Mouse (Mus musculus) liver, embryonic 14.5 days (tissue): ENCODE results near the gene Mpdu1. TPM values are rescaled to one million over a fixed set of nuclear protein-coding genes. Genes with fewer than 3 reads are reported as not detected.
A peak's percentile ranks its signal among the peaks of the same experiment; 100 is the strongest.

ENCODE experiments used
- ATAC-seq: fragments of 200-750 bp; cut with Nextera tagmentation; 2 replicates; pipeline ENCODE4 v1.8.0; 2017; ENCODE audit warnings: moderate number of reproducible peaks, mild to moderate bottlenecking, moderate library complexity; ENCODE audit not compliant: insufficient read depth
- DNase-seq, 3 experiments: peaks; one replicate each; pipeline ENCODE4 v3.0.0-alpha.2; 2012 to 2013; ENCODE audit warnings: low read depth in 3 of 3, low spot score in 3 of 3
- H3K27ac ChIP-seq: fragments of 300-500 bp; sonication (generic); 2 replicates; pipeline ENCODE4 v1.5.1; 2014; ENCODE audit warnings: moderate library complexity, mild to moderate bottlenecking, control low read depth, inconsistent platforms
- H3K27me3 ChIP-seq: fragments of 300-500 bp; sonication (generic); 2 replicates; pipeline ENCODE4 v1.6.1; 2014; ENCODE audit warnings: mild to moderate bottlenecking, low read length, moderate library complexity; ENCODE audit not compliant: control insufficient read depth, insufficient read depth
- H3K36me3 ChIP-seq: fragments of 300-500 bp; sonication (generic); replicated peaks from 2 replicates; pipeline ENCODE4 v1.6.1; 2014; ENCODE audit warnings: low read depth; ENCODE audit not compliant: control insufficient read depth, insufficient read depth
- H3K4me1 ChIP-seq, 2 experiments: fragments of 200-500 bp in 1 of 2; fragments of 300-500 bp in 1 of 2; sonication (generic) in 1 of 2; replicated peaks; 2 replicates each; pipeline ENCODE4 v1.6.1; 2012 to 2014; ENCODE audit warnings: antibody characterized with exemption in 1 of 2, inconsistent platforms in 1 of 2, low read length in 1 of 2; ENCODE audit not compliant: control insufficient read depth in 2 of 2, insufficient read depth in 2 of 2
- H3K4me2 ChIP-seq: fragments of 300-500 bp; sonication (generic); 2 replicates; pipeline ENCODE4 v1.6.1; 2014; ENCODE audit warnings: low read depth, mild to moderate bottlenecking, control low read depth, moderate library complexity
- H3K4me3 ChIP-seq, 2 experiments: fragments of 200-500 bp in 1 of 2; fragments of 300-500 bp in 1 of 2; sonication (generic) in 1 of 2; 2 replicates each; pipeline ENCODE4 v1.5.1; 2012 to 2014; ENCODE audit warnings: low read depth in 2 of 2, low read length in 2 of 2, mild to moderate bottlenecking in 2 of 2, control low read depth in 1 of 2, inconsistent platforms in 1 of 2, moderate library complexity in 1 of 2; ENCODE audit not compliant: insufficient read depth in 1 of 2
- H3K9ac ChIP-seq: fragments of 300-500 bp; sonication (generic); replicated peaks from 2 replicates; pipeline ENCODE4 v1.6.1; 2014; ENCODE audit warnings: mild to moderate bottlenecking, control low read depth, moderate library complexity
- H3K9me3 ChIP-seq: fragments of 300-500 bp; sonication (generic); 2 replicates; pipeline ENCODE4 v1.6.1; 2016; ENCODE audit warnings: low read length, mixed read lengths; ENCODE audit not compliant: control insufficient read depth
- CTCF ChIP-seq: IDR thresholded peaks from 2 replicates; pipeline ENCODE4 v1.5.1; 2016; ENCODE audit warnings: antibody characterized with exemption, low read depth, control low read depth
- EP300 ChIP-seq: IDR thresholded peaks from 2 replicates; pipeline ENCODE4 v1.6.1; 2016; ENCODE audit warnings: antibody characterized with exemption, low read depth
- WGBS: fragments of 180-500 bp; shearing (Covaris S2); extraction: QIAGEN DNeasy Blood & Tissue Kit; methylation state at CpG from one replicate; pipeline ENCODE4 v1.1.7; 2014; ENCODE audit not compliant: insufficient replicate concordance; 5-methylcytosine and 5-hydroxymethylcytosine counted together
- polyA plus RNA-seq, 2 experiments: library from polyadenylated mRNA; depleted of rRNA in 1 of 2; stranded (reverse) in 1 of 2; unstranded in 1 of 2; fragments of >200 nt; fragmentation: Nextera tagmentation in 1 of 2; extraction: Ambion mirVana in 1 of 2; gene quantifications; 2 replicates each; pipeline versions ENCODE4 v1.2.1 to v1.2.3; 2012 to 2014

Gene Mpdu1
- polyA plus RNA-seq, 2 experiments = 16.0 to 40.4 TPM

GRCm38 (mm10) chr11:69684936-69685335, 22.5 kb upstream of the Mpdu1 start:
- Histone ChIP-seq H3K36me3 (no peaks in the 10 kb centered on the region; the same call in 1 of the 2 replicates), H3K4me1 (peaks cover 8 to 21% of the 10 kb centered on the region in 2 experiments; a peak in 3 of 4 replicates), H3K9me3 (no peaks in the 10 kb centered on the region), H3K9ac (no peak overlapping the region), H3K4me3 (no peak overlapping the region), H3K4me2 (no peak overlapping the region), H3K27me3 (no peaks in the 10 kb centered on the region), H3K27ac (no peak overlapping the region)
- no peak for TF ChIP-seq EP300
- TF ChIP-seq CTCF = no peak
- ATAC-seq = no peak
- no peak for DNase-seq
- WGBS = 79% methylated on average over 6 of the region's 6 CpGs

- Histone ChIP-seq H3K4me3 (no peak overlapping the region), H3K27ac (no peak overlapping the region), H3K4me1 (peaks cover 8 to 21% of the 10 kb centered on the region in 2 experiments; a peak in 3 of 4 replicates), H3K27me3 (no peaks in the 10 kb centered on the region), H3K36me3 (no peaks in the 10 kb centered on the region; the same call in 1 of the 2 replicates), H3K9me3 (no peaks in the 10 kb centered on the region), H3K4me2 (no peak overlapping the region), H3K9ac (no peak overlapping the region)
- no peak for ATAC-seq
- WGBS = 70% methylated on average over 12 of the region's 12 CpGs
- TF ChIP-seq CTCF (no peak), EP300 (no peak)
- DNase-seq = no peak
Observed at GRCm38 (mm10) chr11:69684128-69684745, 21.8 kb upstream of the Mpdu1 start.

GRCm38 (mm10) chr11:69683576-69683975, 21.1 kb upstream of the Mpdu1 start:
- DNase-seq (no peak), ATAC-seq (no peak)
- H3K27ac ChIP-seq = no peak overlapping the region
- H3K9me3 ChIP-seq = no peaks in the 10 kb centered on the region
- peaks cover 8 to 21% of the 10 kb centered on the region in 2 experiments; a peak in 3 of 4 replicates for H3K4me1 ChIP-seq
- WGBS = 57% methylated on average over 7 of the region's 7 CpGs
- H3K27me3 ChIP-seq = no peaks in the 10 kb centered on the region
- H3K4me3 ChIP-seq = no peak overlapping the region
- peaks cover under 1% of the 10 kb centered on the region; the same call in 1 of the 2 replicates for H3K36me3 ChIP-seq
- TF ChIP-seq CTCF = no peak
- no peak for TF ChIP-seq EP300
- no peak overlapping the region for H3K9ac ChIP-seq
- no peak overlapping the region for H3K4me2 ChIP-seq

GRCm38 (mm10) chr11:69682840-69683533, 20.5 kb upstream of the Mpdu1 start:
- WGBS = 29% methylated on average over 12 of the region's 12 CpGs
- TF ChIP-seq EP300 (no peak), CTCF (peak; percentile 96)
- peaks cover 8 to 21% of the 10 kb centered on the region in 2 experiments; a peak in 3 of 4 replicates for H3K4me1 ChIP-seq
- H3K9me3 ChIP-seq = no peaks in the 10 kb centered on the region
- peak; percentile 80 to 81 (median 81) for DNase-seq
- H3K36me3 ChIP-seq = peaks cover 6% of the 10 kb centered on the region
- no peak overlapping the region for H3K9ac ChIP-seq
- no peak overlapping the region for H3K27ac ChIP-seq
- peak overlapping the region; percentile 93 for H3K4me2 ChIP-seq
- peak overlapping the region in 1 of 2 experiments; percentile 82; a peak in 2 of 4 replicates for H3K4me3 ChIP-seq
- no peaks in the 10 kb centered on the region for H3K27me3 ChIP-seq
- no peak for ATAC-seq

GRCm38 (mm10) chr11:69682209-69682839, 19.9 kb upstream of the Mpdu1 start:
- H3K36me3 ChIP-seq = peaks cover 7% of the 10 kb centered on the region
- peak overlapping the region; percentile 73 to 82 for H3K4me3 ChIP-seq
- H3K9me3 ChIP-seq = no peaks in the 10 kb centered on the region
- TF ChIP-seq CTCF (no peak), EP300 (no peak)
- peaks cover 8 to 21% of the 10 kb centered on the region in 2 experiments; a peak in 3 of 4 replicates for H3K4me1 ChIP-seq
- peak; percentile 31 for ATAC-seq
- peak overlapping the region; percentile 93 for H3K4me2 ChIP-seq
- H3K9ac ChIP-seq = peak overlapping the region; percentile 80
- no peaks in the 10 kb centered on the region for H3K27me3 ChIP-seq
- WGBS = 21% methylated on average over 24 of the region's 24 CpGs
- DNase-seq = no peak
- peak overlapping the region; percentile 88 for H3K27ac ChIP-seq
